Mouse (Mus musculus): ENCODE measurements around the gene Ltc4s. TPM values are rescaled to one million over a fixed set of nuclear protein-coding genes. Genes with fewer than 3 reads are reported as not detected.
A peak's percentile ranks its signal among the peaks of the same experiment; 100 is the strongest.

Gene Ltc4s
- polyA plus RNA-seq, 1 experiment from 2014 or later, result 2.8 TPM

DNA sequence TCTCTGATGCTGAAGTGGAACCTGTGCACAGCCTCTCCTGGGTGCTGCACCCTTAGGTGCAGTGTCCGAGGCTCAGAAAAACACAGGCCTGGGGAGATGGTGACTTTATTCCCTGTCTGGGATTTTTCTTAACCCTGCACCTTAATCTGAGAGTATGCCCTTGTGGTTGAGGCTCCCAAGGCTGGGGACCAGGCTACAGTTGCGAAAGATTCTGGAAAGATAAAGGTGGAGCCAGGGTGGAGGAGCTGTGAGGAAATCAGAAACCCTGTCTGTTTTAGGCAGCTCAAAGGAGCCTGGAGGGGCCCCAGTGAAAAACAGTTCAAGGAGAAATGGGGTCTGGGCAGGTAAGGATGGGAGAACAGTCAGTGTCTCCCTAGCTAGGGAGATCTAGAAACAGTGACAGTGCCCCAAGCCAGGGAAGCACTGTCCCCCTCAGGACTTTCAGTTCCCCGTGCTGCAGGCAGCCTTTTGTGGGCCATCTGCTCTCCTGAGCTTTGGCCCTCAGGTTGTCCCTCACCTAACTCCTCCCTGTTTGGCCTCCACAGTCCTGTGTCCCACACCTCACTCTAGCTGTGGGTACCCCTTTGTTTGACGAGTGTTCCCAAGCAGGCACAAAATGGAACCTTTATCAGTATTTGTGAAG is 21.6 kb downstream of the Ltc4s start:
- no peaks in the 10 kb centered on the region for H3K36me3 ChIP-seq (ENCODE audit: insufficient read depth, low read length)
- no peak overlapping the region for H3K4me3 ChIP-seq (ENCODE audit: low read length)
- WGBS, result 81% methylated on average over 4 of the region's 4 CpGs
- no peaks in the 10 kb centered on the region for H3K9me3 ChIP-seq (ENCODE audit: low read length)
- ATAC-seq (ENCODE audit: low FRiP score, low TSS enrichment), result no peak
- no peak overlapping the region for H3K4me2 ChIP-seq (replicated peaks; ENCODE audit: low read depth, low read length)
- peaks cover 33% of the 10 kb centered on the region for H3K4me1 ChIP-seq (ENCODE audit: insufficient read depth, low read length)
- H3K9ac ChIP-seq (replicated peaks; ENCODE audit: low read length), result no peak overlapping the region; the same call in 1 of the 2 replicates
- no peaks in the 10 kb centered on the region for H3K27me3 ChIP-seq (ENCODE audit: insufficient read depth, low read length)
- no peak overlapping the region for H3K27ac ChIP-seq (ENCODE audit: low read length)

- Histone ChIP-seq H3K27ac (ENCODE audit: low read length) (no peak overlapping the region), H3K36me3 (ENCODE audit: insufficient read depth, low read length) (no peaks in the 10 kb centered on the region), H3K9me3 (ENCODE audit: low read length) (no peaks in the 10 kb centered on the region), H3K4me3 (ENCODE audit: low read length) (0 out of 2 replicates have a peak overlapping the region, but pooled peaks have one; percentile 5), H3K4me2 (replicated peaks; ENCODE audit: low read depth, low read length) (peak overlapping the region; percentile 26), H3K9ac (replicated peaks; ENCODE audit: low read length) (no peak overlapping the region), H3K27me3 (ENCODE audit: insufficient read depth, low read length) (no peaks in the 10 kb centered on the region), H3K4me1 (ENCODE audit: insufficient read depth, low read length) (peaks cover 40% of the 10 kb centered on the region)
- no peak for ATAC-seq (ENCODE audit: low FRiP score, low TSS enrichment)
- 14% methylated on average over 9 of the region's 9 CpGs for whole genome bisulfite sequencing
These were observed 22.8 kb downstream of the Ltc4s start for GRCm38 (mm10) chr11:50215633-50216032.

GRCm38 (mm10) chr11:50214631-50215030 is 23.8 kb downstream of the Ltc4s start:
- 97% methylated on average over 6 of the region's 6 CpGs for WGBS
- Histone ChIP-seq H3K9me3 (ENCODE audit: low read length) (no peaks in the 10 kb centered on the region), H3K27me3 (ENCODE audit: insufficient read depth, low read length) (no peaks in the 10 kb centered on the region), H3K4me2 (replicated peaks; ENCODE audit: low read depth, low read length) (no peak overlapping the region), H3K27ac (ENCODE audit: low read length) (no peak overlapping the region), H3K4me3 (ENCODE audit: low read length) (no peak overlapping the region), H3K4me1 (ENCODE audit: insufficient read depth, low read length) (peaks cover 40% of the 10 kb centered on the region), H3K9ac (replicated peaks; ENCODE audit: low read length) (no peak overlapping the region), H3K36me3 (ENCODE audit: insufficient read depth, low read length) (no peaks in the 10 kb centered on the region)
- ATAC-seq (ENCODE audit: low FRiP score, low TSS enrichment), result no peak

- no peak overlapping the region for H3K9ac ChIP-seq (replicated peaks; ENCODE audit: low read length)
- peak; percentile 29 for ATAC-seq (ENCODE audit: low FRiP score, low TSS enrichment)
These were observed 25.3 kb downstream of the Ltc4s start for GRCm38 (mm10) chr11:50212848-50213758.

GRCm38 (mm10) chr11:50212060-50212739 is 26.2 kb downstream of the Ltc4s start:
- Histone ChIP-seq H3K36me3 (ENCODE audit: insufficient read depth, low read length) (peaks cover 7% of the 10 kb centered on the region), H3K4me1 (ENCODE audit: insufficient read depth, low read length) (peaks cover 45% of the 10 kb centered on the region), H3K9ac (replicated peaks; ENCODE audit: low read length) (no peak overlapping the region), H3K27ac (ENCODE audit: low read length) (peak overlapping the region; percentile 74; the same call in 1 of the 2 replicates), H3K27me3 (ENCODE audit: insufficient read depth, low read length) (no peaks in the 10 kb centered on the region), H3K4me2 (replicated peaks; ENCODE audit: low read depth, low read length) (no peak overlapping the region), H3K4me3 (ENCODE audit: low read length) (no peak overlapping the region), H3K9me3 (ENCODE audit: low read length) (no peaks in the 10 kb centered on the region)
- no peak for ATAC-seq (ENCODE audit: low FRiP score, low TSS enrichment)
- 60% methylated on average over 3 of the region's 3 CpGs for WGBS

More at GRCm38 (mm10) chr11:50212848-50213758, 25.3 kb downstream of the Ltc4s start:
- Histone ChIP-seq H3K27me3 (ENCODE audit: insufficient read depth, low read length) (no peaks in the 10 kb centered on the region), H3K36me3 (ENCODE audit: insufficient read depth, low read length) (no peaks in the 10 kb centered on the region), H3K9me3 (ENCODE audit: low read length) (no peaks in the 10 kb centered on the region), H3K4me3 (ENCODE audit: low read length) (no peak overlapping the region), H3K4me1 (ENCODE audit: insufficient read depth, low read length) (peaks cover 45% of the 10 kb centered on the region), H3K4me2 (replicated peaks; ENCODE audit: low read depth, low read length) (no peak overlapping the region), H3K27ac (ENCODE audit: low read length) (peak overlapping the region; percentile 74)
- 47% methylated on average over 11 of the region's 11 CpGs for WGBS

GRCm38 (mm10) chr11:50211322-50212059 is 26.9 kb downstream of the Ltc4s start:
- Histone ChIP-seq H3K36me3 (ENCODE audit: insufficient read depth, low read length) (peaks cover 14% of the 10 kb centered on the region), H3K9me3 (ENCODE audit: low read length) (no peaks in the 10 kb centered on the region), H3K27ac (ENCODE audit: low read length) (no peak overlapping the region), H3K27me3 (ENCODE audit: insufficient read depth, low read length) (no peaks in the 10 kb centered on the region), H3K9ac (replicated peaks; ENCODE audit: low read length) (peak overlapping the region; percentile 98), H3K4me3 (ENCODE audit: low read length) (peak overlapping the region; percentile 99), H3K4me1 (ENCODE audit: insufficient read depth, low read length) (peaks cover 40% of the 10 kb centered on the region), H3K4me2 (replicated peaks; ENCODE audit: low read depth, low read length) (peak overlapping the region; percentile 79)
- WGBS, result 95% methylated on average over 3 of the region's 3 CpGs
- no peak for ATAC-seq (ENCODE audit: low FRiP score, low TSS enrichment)

GRCm38 (mm10) chr11:50210505-50211151 is 27.8 kb downstream of the Ltc4s start, which contains the start of the genes Sqstm1 and Mgat4b:
Gene Sqstm1, minus strand, starts transcription at chr11:50210827.
Gene Mgat4b, plus strand, starts transcription at chr11:50210890.
- peaks cover 23% of the 10 kb centered on the region for H3K36me3 ChIP-seq (ENCODE audit: insufficient read depth, low read length)
- peak; percentile 72 for ATAC-seq (ENCODE audit: low FRiP score, low TSS enrichment)
- H3K4me3 ChIP-seq (ENCODE audit: low read length), result peak within 1 kb of the TSS; percentile 99
- under 1% methylated on average over 48 of the region's 48 CpGs for WGBS
- H3K9me3 ChIP-seq (ENCODE audit: low read length), result no peaks in the 10 kb centered on the region
- peak within 1 kb of the TSS; percentile 79 for H3K4me2 ChIP-seq (replicated peaks; ENCODE audit: low read depth, low read length)
- peaks cover 32% of the 10 kb centered on the region for H3K4me1 ChIP-seq (ENCODE audit: insufficient read depth, low read length)
- H3K27me3 ChIP-seq (ENCODE audit: insufficient read depth, low read length), result no peaks in the 10 kb centered on the region
- peak within 1 kb of the TSS; percentile 98 for H3K9ac ChIP-seq (replicated peaks; ENCODE audit: low read length)
- H3K27ac ChIP-seq (ENCODE audit: low read length), result peak within 1 kb of the TSS; percentile 99

GRCm38 (mm10) chr11:50210101-50210504 is 28.3 kb downstream of the Ltc4s start:
- peak; percentile 95 for ATAC-seq (ENCODE audit: low FRiP score, low TSS enrichment)
- H3K4me2 ChIP-seq (replicated peaks; ENCODE audit: low read depth, low read length), result peak overlapping the region; percentile 79

More at GRCm38 (mm10) chr11:50210101-50210504, 28.3 kb downstream of the Ltc4s start:
- H3K4me3 ChIP-seq (ENCODE audit: low read length), result peak overlapping the region; percentile 99
- H3K36me3 ChIP-seq (ENCODE audit: insufficient read depth, low read length), result peaks cover 28% of the 10 kb centered on the region
- no peaks in the 10 kb centered on the region for H3K9me3 ChIP-seq (ENCODE audit: low read length)
- no peaks in the 10 kb centered on the region for H3K27me3 ChIP-seq (ENCODE audit: insufficient read depth, low read length)
- under 1% methylated on average over 24 of the region's 24 CpGs for WGBS
- peak overlapping the region; percentile 98 for H3K9ac ChIP-seq (replicated peaks; ENCODE audit: low read length)
- H3K4me1 ChIP-seq (ENCODE audit: insufficient read depth, low read length), result peaks cover 30% of the 10 kb centered on the region
- peak overlapping the region; percentile 99 for H3K27ac ChIP-seq (ENCODE audit: low read length)
